Mouse (Mus musculus) left cerebral cortex, postnatal 36 days (tissue): ENCODE results near the gene Tac2. TPM values are rescaled to one million over a fixed set of nuclear protein-coding genes. Genes with fewer than 3 reads are reported as not detected.

ENCODE experiments used
- DNase-seq, 2 experiments: peaks; one replicate each; pipeline ENCODE4 v3.0.0; 2021 to 2022; ENCODE audit warnings: low spot score in 2 of 2, mixed read lengths in 1 of 2
- intact Hi-C: fragments of 180-260 bp; cut with DNase I; formaldehyde crosslinking; loops from one replicate; pipeline ENCODE4 v1.15.1; 2025
- total RNA-seq, 2 experiments: library from RNA; stranded (reverse); gene quantifications; 2 replicates each; pipeline ENCODE4 v1.2.3; 2021

Gene Tac2
- 10 to 100 TPM; 15.5 to 17.5 TPM for total RNA-seq

GRCm38 (mm10) chr10:127724178-127724577, at the start of gene Tac2:
Gene Tac2 (plus strand): TSS chr10:127724478.
- DNase-seq = no peak

DNA sequence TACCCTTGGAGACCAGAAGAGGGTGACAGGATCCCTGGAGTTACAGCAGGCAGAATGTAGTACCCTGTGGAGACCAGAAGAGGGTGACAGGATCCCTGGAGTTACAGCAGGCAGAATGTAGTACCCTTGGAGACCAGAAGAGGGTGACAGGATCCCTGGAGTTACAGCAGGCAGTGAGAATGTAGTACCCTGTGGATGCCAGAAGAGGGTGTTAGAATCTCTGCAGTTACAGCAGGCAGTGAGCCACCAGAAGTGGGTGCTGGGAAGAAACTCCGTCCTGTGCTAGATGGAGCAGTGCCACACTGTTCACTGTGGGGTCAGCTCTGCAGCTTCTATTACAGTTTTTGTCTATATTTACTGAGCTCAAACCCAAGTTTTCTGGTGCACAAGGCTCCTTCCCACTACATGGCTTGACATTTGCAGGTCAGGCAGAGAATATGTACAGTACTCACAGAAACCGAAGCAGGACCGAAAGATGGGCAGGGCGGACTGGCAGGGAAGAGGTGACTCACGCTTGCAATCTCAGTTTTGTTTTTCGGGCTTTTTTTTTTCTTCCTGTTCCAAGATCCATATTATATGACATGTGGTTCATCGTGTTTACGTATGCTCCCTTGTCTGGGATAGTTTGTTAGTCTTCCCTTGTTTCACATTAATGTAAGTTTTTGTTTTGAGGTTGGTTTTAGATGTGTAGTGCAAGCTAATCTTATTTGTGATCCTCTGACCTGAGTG, 49.3 kb upstream of the Tac2 start:
- intact Hi-C loops = loop anchor here (2.0 to 5.0 kb wide), 3 partner anchors 32 to 262 kb away; partner anchors contain the start of gene Stat6
- DNase-seq = peak; percentile 84 to 92

More at GRCm38 (mm10) chr10:127724178-127724577, at the start of gene Tac2:
- intact Hi-C loops = no loop called here

GRCm38 (mm10) chr10:127675859-127676398, 48.3 kb upstream of the Tac2 start:
- intact Hi-C loops = loop anchor here (2.0 to 5.0 kb wide), 3 partner anchors 33 to 261 kb away; partner anchors contain the start of gene Stat6
- no peak for DNase-seq

DNA sequence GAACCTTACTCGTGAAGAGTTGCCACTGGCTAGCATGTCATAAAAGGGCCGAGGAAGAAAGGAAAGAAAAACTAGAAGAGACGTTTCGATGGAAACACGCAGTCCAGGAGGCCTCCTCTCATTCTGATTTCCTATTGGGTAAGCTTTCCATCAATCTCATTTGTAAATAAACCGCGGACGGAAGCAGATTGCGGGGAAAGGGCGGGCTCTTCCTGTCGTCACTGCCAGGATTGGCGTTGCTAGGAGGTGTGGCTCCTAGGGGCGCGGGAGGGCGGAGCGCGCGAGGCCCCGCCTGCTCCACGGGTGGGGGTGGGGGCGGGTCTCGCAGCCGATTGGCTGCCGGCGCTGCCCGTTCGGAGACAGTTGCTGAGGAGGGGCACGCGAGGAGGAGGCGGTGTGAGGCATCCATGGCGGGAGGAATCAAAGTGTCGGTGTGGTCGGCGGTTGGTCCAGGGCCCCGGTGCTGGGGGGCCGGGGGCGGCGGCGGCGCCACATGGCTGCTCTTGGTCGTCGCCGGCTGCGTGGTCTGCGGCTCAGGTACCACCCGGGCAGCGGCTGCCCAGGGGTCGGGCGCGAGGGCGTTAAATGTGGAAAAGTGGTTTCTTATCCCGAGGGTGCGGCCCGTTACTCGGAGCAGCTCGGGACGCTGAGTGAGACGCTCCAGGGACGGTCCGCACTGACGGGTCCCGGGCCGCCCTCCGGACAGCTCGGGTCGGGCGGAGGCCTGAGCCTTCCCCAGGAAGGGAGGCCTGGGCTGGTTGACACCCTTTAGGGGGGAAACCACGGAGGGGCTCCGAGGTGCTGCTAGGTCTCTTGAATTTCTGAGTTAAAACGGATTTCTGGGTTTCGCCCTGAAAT, 47.4 kb upstream of the Tac2 start:
- DNase-seq = peak; percentile 91 to 93
- intact Hi-C loops = loop anchor here (5.0 kb wide), 2 partner anchors 55 to 260 kb away; no protein-coding TSS in a partner anchor

DNA sequence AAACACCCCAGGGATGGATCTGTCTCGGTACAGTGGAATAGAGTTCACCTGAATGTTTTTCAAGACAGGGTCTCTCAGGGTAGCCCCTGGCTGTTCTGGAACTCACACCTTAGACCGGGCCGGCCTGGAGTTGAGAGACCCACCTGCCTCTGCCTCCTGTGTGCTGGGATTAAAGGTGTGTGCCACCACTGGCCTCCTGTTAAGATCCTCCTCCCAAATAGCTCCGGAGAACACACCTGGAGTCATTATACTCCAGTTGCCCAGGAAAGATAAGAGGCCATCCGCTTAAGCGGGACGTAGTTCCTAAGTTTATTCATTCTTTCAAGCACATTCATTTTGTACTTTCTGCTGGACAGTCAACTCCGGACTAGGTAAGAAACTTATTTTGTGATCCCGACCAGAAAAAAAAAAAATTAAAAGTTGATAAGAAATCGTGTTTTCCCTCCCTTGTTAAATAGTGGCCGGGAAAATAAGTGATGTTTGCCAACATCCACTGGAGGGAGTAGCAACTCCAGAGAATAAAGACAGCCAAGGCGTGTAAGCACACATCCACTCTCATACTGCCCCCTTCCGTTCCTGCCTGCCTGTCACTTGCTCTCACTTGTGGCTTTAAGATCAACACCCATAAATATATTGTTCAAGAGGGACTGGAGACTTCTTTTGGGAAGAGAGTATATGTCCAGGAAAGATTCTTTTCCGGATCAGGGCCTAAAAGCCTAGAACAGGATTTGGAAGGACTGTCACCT, 46.5 kb upstream of the Tac2 start:
- DNase-seq = peak in 1 of 2 experiments; percentile 42
- intact Hi-C loops = loop anchor here (5.0 kb wide), 2 partner anchors 55 to 260 kb away; no protein-coding TSS in a partner anchor

GRCm38 (mm10) chr10:127679208-127679607, 45.1 kb upstream of the Tac2 start:
- intact Hi-C loops = loop anchor here (5.0 kb wide), 2 partner anchors 53 to 258 kb away; no protein-coding TSS in a partner anchor
- no peak for DNase-seq

DNA sequence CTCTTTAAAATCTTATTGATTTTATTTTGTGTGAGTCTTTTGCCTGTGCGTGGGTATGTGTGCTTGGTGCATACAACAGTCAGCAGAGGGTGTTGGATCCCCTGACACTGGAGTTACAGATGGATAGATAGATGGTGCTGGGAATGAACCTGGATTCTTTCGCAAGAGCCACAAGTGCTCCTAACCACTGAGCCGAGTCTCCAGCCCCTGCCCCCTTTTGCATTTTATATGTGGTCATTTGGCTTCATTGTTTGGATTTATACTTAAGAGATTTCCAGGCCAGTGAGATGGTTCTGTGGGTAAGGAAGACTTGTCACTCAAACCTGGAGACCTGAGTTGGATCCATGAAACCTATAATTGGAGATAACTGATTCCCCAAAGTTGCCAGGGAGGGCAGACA, 44.4 kb upstream of the Tac2 start:
- intact Hi-C loops = loop anchor here (5.0 kb wide), 2 partner anchors 52 to 257 kb away; no protein-coding TSS in a partner anchor
- no peak for DNase-seq

DNA sequence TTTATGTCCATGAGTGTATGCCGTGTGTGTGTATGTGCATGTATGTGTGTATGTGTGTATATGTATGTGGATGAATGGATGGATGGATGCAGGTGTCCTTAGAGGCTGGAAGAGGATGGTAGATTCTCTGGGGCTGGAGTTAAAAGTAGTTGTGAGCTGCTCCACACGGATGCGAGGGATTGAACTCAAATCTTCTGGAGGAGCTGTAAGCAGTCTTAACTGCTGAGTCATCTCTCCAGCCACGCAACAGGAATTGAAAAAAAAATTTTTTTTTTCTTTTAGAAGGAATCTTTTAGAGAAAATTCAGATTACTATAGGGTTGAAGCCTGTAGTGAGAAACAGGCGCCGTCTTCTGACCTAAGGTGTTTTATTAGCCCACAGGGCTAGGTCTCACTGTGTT, 41.4 kb upstream of the Tac2 start:
- intact Hi-C loops = no loop called here
- no peak for DNase-seq

- intact Hi-C loops = loop anchor here (5.0 to 10.0 kb wide), 2 partner anchors 246 to 314 kb away; partner anchors contain the start of gene Hsd17b6
- DNase-seq = no peak
Observed at GRCm38 (mm10) chr10:127691053-127691452, 33.2 kb upstream of the Tac2 start.

DNA sequence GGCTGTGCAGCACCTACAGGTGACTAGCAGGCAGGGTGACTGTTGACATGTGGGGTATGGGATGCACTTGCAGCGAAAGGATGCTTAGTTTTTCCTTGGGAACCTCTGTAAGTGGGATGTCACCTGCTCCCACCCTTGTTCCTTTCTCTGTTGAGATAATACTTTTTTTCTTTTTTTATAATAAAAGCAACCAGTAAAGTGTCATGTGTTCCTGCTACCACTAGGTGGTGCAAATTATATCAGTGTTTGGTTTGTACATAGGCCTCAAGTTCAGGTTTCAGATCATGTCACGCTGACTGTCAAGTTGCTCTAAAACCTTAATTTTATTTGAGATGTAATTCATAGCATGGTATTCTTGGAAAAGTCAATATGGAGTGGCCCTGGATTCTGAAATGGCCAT, 29.6 kb upstream of the Tac2 start:
- intact Hi-C loops = loop anchor here (2.0 to 10.0 kb wide), 3 partner anchors 44 to 310 kb away; partner anchors contain the start of genes Hsd17b6 and Zbtb39

DNA sequence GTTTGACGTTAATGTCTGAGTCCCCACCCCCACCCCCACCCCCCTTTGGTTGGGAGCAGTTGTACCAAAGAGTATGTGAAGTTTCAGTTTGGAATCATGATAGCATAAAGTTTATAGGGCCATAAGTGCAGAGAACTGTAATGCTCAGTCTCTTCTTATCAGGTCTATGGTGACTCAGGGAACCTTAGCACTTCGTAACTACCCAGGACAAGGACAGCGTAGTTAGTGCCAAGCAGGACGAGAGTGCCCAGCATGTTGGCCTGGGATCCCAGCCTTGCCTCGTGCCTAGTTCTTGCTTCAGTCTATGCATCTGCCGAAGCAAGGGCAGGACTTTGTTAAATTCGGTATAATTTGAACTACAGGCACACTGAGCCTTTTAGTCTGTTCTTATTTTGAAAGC, 28.5 kb upstream of the Tac2 start:
- DNase-seq = no peak
- intact Hi-C loops = loop anchor here (2.0 to 10.0 kb wide), 2 partner anchors 43 to 309 kb away; partner anchors contain the start of genes Hsd17b6 and Zbtb39

More for the DNA sequence above, 29.6 kb upstream of the Tac2 start:
- DNase-seq = no peak

- intact Hi-C loops = loop anchor here (10.0 kb wide), 1 partner anchor 306 kb away; the partner anchor contains the start of gene Hsd17b6
- DNase-seq = no peak
Observed at GRCm38 (mm10) chr10:127698966-127699365, 25.3 kb upstream of the Tac2 start.

DNA sequence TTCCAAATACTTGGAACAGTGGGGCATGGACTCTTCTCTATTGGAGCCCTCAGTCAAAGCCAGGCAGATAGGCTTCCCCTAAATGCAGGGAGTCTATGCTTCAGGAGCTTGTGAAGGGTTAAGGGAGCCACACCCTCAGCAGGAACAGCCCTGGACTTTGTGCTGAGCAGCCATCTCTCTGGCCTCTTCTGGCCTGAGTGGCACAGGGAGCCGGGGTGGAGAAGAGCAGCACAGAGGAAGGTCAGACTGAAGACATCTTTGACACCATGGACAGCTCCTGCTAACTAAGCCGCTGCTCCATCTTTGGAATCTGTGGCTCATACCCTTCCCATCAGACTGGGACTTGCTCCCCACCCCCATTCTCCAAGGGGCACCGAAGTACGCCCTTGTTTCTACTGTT, 21.0 kb upstream of the Tac2 start:
- intact Hi-C loops = no loop called here
- no peak for DNase-seq

DNA sequence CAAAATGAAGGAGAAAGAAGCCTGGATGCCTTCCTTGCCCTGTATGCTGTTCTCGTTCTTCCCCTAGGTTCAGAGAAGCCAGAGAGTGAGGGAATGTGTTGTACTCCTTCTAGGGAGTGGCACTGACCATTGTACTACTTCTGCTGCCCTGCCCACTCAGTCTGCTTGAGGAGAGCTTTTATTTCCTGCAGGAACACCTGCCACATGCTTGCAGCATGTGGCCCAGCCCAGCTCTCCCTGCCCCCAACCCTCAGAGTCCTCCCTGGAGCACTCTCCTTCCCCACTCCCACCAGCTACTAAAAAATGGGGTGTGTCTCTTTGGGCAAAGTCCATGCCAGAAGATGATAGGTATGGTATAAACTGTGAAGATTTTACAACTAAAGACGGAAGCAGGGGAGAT, 20.0 kb upstream of the Tac2 start:
- DNase-seq = no peak
- intact Hi-C loops = no loop called here

GRCm38 (mm10) chr10:127704766-127705220, 19.5 kb upstream of the Tac2 start, which contains the start of gene Myo1a:
Gene Myo1a (plus strand): TSS chr10:127705170.
- intact Hi-C loops = no loop called here
- DNase-seq = no peak

GRCm38 (mm10) chr10:127705783-127706182, 18.5 kb upstream of the Tac2 start:
- intact Hi-C loops = no loop called here
- DNase-seq = no peak

GRCm38 (mm10) chr10:127707721-127708120, 16.6 kb upstream of the Tac2 start:
- intact Hi-C loops = no loop called here
- no peak for DNase-seq

DNA sequence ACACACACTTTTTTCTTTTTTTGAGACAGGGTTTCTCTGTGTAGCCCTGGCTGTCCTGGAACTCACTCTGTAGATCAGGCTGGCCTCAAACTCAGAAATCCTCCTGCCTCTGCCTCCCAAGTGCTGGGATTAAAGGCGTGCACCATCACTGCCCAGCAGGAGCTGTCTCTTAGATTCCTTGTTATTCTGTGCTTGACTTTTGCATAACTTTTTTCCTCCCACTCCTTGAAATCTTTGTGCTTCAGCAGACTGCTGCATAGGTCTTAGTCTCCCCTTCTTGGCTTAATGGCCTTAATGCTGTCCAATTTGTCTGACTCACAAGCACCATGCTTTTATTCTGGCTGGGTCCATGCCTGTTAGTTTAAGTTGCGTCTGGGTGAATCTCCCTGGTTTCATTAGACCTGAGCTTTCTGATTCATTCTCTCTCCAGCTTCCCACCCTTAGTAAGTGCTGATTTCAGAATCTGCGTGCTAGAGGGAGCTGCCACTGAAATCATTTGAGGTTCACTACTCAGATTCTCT, 15.4 kb upstream of the Tac2 start:
- DNase-seq = no peak
- intact Hi-C loops = no loop called here

GRCm38 (mm10) chr10:127710331-127710730, 13.9 kb upstream of the Tac2 start:
- intact Hi-C loops = no loop called here
- DNase-seq = no peak
